In the genomic region with DNA sequence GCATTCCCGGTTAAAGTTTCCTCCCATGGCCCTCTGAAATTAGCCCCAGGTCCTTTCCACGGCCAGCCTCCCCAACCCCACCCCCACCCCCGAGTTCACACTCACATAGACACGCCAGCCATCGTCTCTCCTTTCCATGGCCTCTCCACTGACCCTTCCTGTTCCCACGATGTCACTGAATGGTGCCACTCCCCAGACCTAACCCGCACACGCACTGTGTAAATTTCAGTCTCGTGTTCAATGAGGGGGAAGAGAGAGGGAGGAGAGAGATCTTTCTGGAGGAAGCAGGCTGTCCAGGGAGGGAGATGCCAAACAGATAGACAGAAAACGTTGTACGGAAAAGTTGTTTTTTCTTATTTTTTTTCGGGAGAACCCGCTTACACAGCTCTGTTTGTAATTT, we compare ENCODE assay signal across 8 mouse cellular contexts. TPM values are rescaled to one million over a fixed set of nuclear protein-coding genes. Genes with fewer than 3 reads are reported as not detected.
A peak's percentile ranks its signal among the peaks of the same experiment; 100 is the strongest.
DNase-seq lines count a peak whose midpoint lies in the region; ATAC-seq lines count a peak whose summit lies in the region.
"Had no signal": no experiment of that assay in that cellular context is flagged by ENCODE, and none has a peak within 500 bp of the region (broad histone marks: within the 10 kb centered on the region; RNA-seq: fewer than 3 reads in every experiment).

No protein-coding gene starts in this region.

- peaks cover 40% of the 10 kb centered on the region for H3K27me3 ChIP-seq in kidney, embryonic 15.5 days
- H3K27me3 ChIP-seq in forebrain, embryonic 10.5 days (ENCODE audit: poor library complexity, severe bottlenecking) = peaks cover 45% of the 10 kb centered on the region
- H3K27me3 ChIP-seq in hindbrain, embryonic 10.5 days (ENCODE audit: insufficient read depth, poor library complexity, severe bottlenecking) = peaks cover 31% of the 10 kb centered on the region
- H3K27me3 ChIP-seq in midbrain, embryonic 16.5 days (ENCODE audit: control insufficient read depth, insufficient read depth, low read depth, low read length) = no peaks in the 10 kb centered on the region

- H3K4me2 ChIP-seq in kidney, embryonic 15.5 days = peak overlapping the region; percentile 47
- peak overlapping the region; percentile 32 for H3K4me2 ChIP-seq in midbrain, embryonic 16.5 days (ENCODE audit: low read length)

- H3K36me3 ChIP-seq in kidney, embryonic 15.5 days = no peaks in the 10 kb centered on the region
- H3K36me3 ChIP-seq in forebrain, embryonic 10.5 days (replicated peaks) = peaks cover 5% of the 10 kb centered on the region; the same call in 1 of the 2 replicates
- H3K36me3 ChIP-seq in hindbrain, embryonic 10.5 days = no peaks in the 10 kb centered on the region; the same call in 1 of the 2 replicates
- H3K36me3 ChIP-seq in midbrain, embryonic 16.5 days (ENCODE audit: control insufficient read depth, insufficient read depth, low read length) = peaks cover 6% of the 10 kb centered on the region
- H3K36me3 ChIP-seq: lung, embryonic 15.5 days had no signal

- WGBS in kidney, embryonic 15.5 days = 18% methylated on average over 13 of the region's 13 CpGs
- 22% methylated on average over 13 of the region's 13 CpGs for WGBS in forebrain, embryonic 10.5 days
- 24% methylated on average over 13 of the region's 13 CpGs for WGBS in hindbrain, embryonic 10.5 days
- 22% methylated on average over 13 of the region's 13 CpGs for WGBS in midbrain, embryonic 16.5 days

- H3K4me1 ChIP-seq in kidney, embryonic 15.5 days = peaks cover 62% of the 10 kb centered on the region
- H3K4me1 ChIP-seq in forebrain, embryonic 10.5 days = peaks cover 67% of the 10 kb centered on the region
- peaks cover 71% of the 10 kb centered on the region for H3K4me1 ChIP-seq in hindbrain, embryonic 10.5 days (replicated peaks)
- peaks cover 46% of the 10 kb centered on the region for H3K4me1 ChIP-seq in midbrain, embryonic 16.5 days (ENCODE audit: control insufficient read depth, insufficient read depth, low read length)

- H3K9me3 ChIP-seq in kidney, embryonic 15.5 days (replicated peaks) = no peaks in the 10 kb centered on the region
- no peaks in the 10 kb centered on the region for H3K9me3 ChIP-seq in forebrain, embryonic 10.5 days
- H3K9me3 ChIP-seq in hindbrain, embryonic 10.5 days = no peaks in the 10 kb centered on the region
- H3K9me3 ChIP-seq in midbrain, embryonic 16.5 days (replicated peaks; ENCODE audit: control insufficient read depth, low read length, poor library complexity, severe bottlenecking) = no peaks in the 10 kb centered on the region
- H3K9me3 ChIP-seq: lung, embryonic 15.5 days had no signal

- 0 out of 2 replicates have a peak overlapping the region, but pooled peaks have one; percentile 23 for H3K9ac ChIP-seq in kidney, embryonic 15.5 days
- no peak overlapping the region for H3K9ac ChIP-seq in midbrain, embryonic 16.5 days (ENCODE audit: low read depth, low read length)
- H3K9ac ChIP-seq: lung, embryonic 15.5 days had no signal

- peak overlapping the region; percentile 56 for H3K27ac ChIP-seq in kidney, embryonic 15.5 days
- H3K27ac ChIP-seq in forebrain, embryonic 10.5 days = peak overlapping the region; percentile 71
- peak overlapping the region; percentile 75 for H3K27ac ChIP-seq in hindbrain, embryonic 10.5 days
- peak overlapping the region; percentile 33 for H3K27ac ChIP-seq in midbrain, embryonic 16.5 days (ENCODE audit: low read length)
- H3K27ac ChIP-seq: lung, embryonic 15.5 days had no signal

- H3K4me3 ChIP-seq in kidney, embryonic 15.5 days (replicated peaks) = peak overlapping the region; percentile 14; the same call in 1 of the 2 replicates
- peak overlapping the region; percentile 62 for H3K4me3 ChIP-seq in forebrain, embryonic 10.5 days
- peak overlapping the region; percentile 63 for H3K4me3 ChIP-seq in hindbrain, embryonic 10.5 days
- H3K4me3 ChIP-seq in midbrain, embryonic 16.5 days (ENCODE audit: low read depth, low read length) = no peak overlapping the region

- DNase-seq in kidney, postnatal 4 days = no peak
- no peak for DNase-seq in forebrain, embryonic 10.5 days (ENCODE audit: extremely low spot score, low spot score)
- DNase-seq in hindbrain, embryonic 10.5 days (ENCODE audit: low spot score) = no peak
- DNase-seq in frontal cortex, postnatal 10 days (ENCODE audit: low spot score in 2 of 2) = no peak
- no peak for DNase-seq in liver

- no peak for ATAC-seq in kidney, embryonic 15.5 days (replicated peaks; ENCODE audit: low FRiP score)
- no peak for ATAC-seq in midbrain, embryonic 16.5 days

RNA-seq across cellular contexts. Expression of a gene that starts 12.5 kb away (rescaled TPM):
- polyA plus RNA-seq in kidney, embryonic 15.5 days (2015; fragmentation: Nextera tagmentation; extraction: Ambion mirVana) = 14.1 and 16.3 TPM in 2 replicates
- not detected in 2 replicates for polyA plus RNA-seq in forebrain, embryonic 10.5 days (2016; fragmentation: Nextera tagmentation; extraction: Ambion mirVana)
- not detected in 2 replicates for polyA plus RNA-seq in hindbrain, embryonic 10.5 days (2016; fragmentation: Nextera tagmentation; extraction: Ambion mirVana)
- polyA plus RNA-seq in midbrain, embryonic 16.5 days (2015; fragmentation: Nextera tagmentation; extraction: Ambion mirVana) = 0.11 TPM in 1 of 2 replicates, not detected in the other

Comparison
In these comparisons a context has a peak if more than half of its experiments do, and no peak if none do; other contexts are left out.
1. RNA of a gene that starts 12.5 kb away (polyA plus RNA-seq): 14.1 to 16.3 TPM in kidney, embryonic 15.5 days; 0.11 TPM in midbrain, embryonic 16.5 days, not detected in forebrain, embryonic 10.5 days and not detected in hindbrain, embryonic 10.5 days; every median in the first group is over 10 times any median in the second.
2. Peak in every context shown above with its lines, with median percentiles within 50 percentile points of each other: H3K27ac ChIP-seq.